Mouse (Mus musculus) thymus, adult 2 months (tissue): ENCODE data around the gene Sema3a. TPM values are rescaled to one million over a fixed set of nuclear protein-coding genes. Genes with fewer than 3 reads are reported as not detected.

Experiments
- DNase-seq: peaks from one replicate; pipeline ENCODE4 v3.0.0; 2021
- H3K27ac ChIP-seq: fragments of 200-500 bp; 2 replicates; pipeline ENCODE4 v1.5.1; 2012; ENCODE audit warnings: low read length, control low read depth; ENCODE audit not compliant: control insufficient read depth, insufficient read depth
- H3K27me3 ChIP-seq: fragments of 200-500 bp; 2 replicates; pipeline ENCODE4 v1.6.1; 2012; ENCODE audit warnings: mild to moderate bottlenecking, low read length, moderate library complexity, mixed read lengths; ENCODE audit not compliant: control insufficient read depth, insufficient read depth
- H3K36me3 ChIP-seq: fragments of 200-500 bp; 2 replicates; pipeline ENCODE4 v1.6.1; 2012; ENCODE audit warnings: mild to moderate bottlenecking, low read length, moderate library complexity; ENCODE audit not compliant: control insufficient read depth, insufficient read depth
- H3K4me1 ChIP-seq: fragments of 200-500 bp; replicated peaks from 2 replicates; pipeline ENCODE4 v1.6.1; 2012; ENCODE audit warnings: low read length; ENCODE audit not compliant: control insufficient read depth, insufficient read depth
- H3K4me3 ChIP-seq: fragments of 200-500 bp; 2 replicates; pipeline ENCODE4 v1.5.1; 2012; ENCODE audit warnings: mild to moderate bottlenecking, low read length, control low read depth, moderate library complexity; ENCODE audit not compliant: control insufficient read depth, insufficient read depth
- CTCF ChIP-seq: fragments of 200-500 bp; IDR thresholded peaks from 2 replicates; pipeline ENCODE4 v1.5.1; 2012; ENCODE audit warnings: mild to moderate bottlenecking, control low read depth, low read length, moderate library complexity, borderline replicate concordance; ENCODE audit not compliant: control insufficient read depth, poor library complexity, insufficient read depth; ENCODE audit errors: extremely low read depth
- POLR2A ChIP-seq: fragments of 200-500 bp; IDR thresholded peaks from 2 replicates; pipeline ENCODE4 v1.6.1; 2012; ENCODE audit warnings: mild to moderate bottlenecking, low read length, control low read depth, moderate library complexity; ENCODE audit not compliant: control insufficient read depth, poor library complexity, insufficient read depth; ENCODE audit errors: extremely low read depth
- WGBS: fragments of 180-500 bp; shearing (Covaris S2); methylation state at CpG from one replicate; pipeline ENCODE4 v1.1.7; 2018; 5-methylcytosine and 5-hydroxymethylcytosine counted together
- polyA plus RNA-seq: library from polyadenylated mRNA; depleted of rRNA; stranded (reverse); fragments of >200 nt; gene quantifications from 2 replicates; pipeline ENCODE4 v1.2.3, GENCODE M21; 2012

The Sema3a gene
- polyA plus RNA-seq, 1 experiment: 0.34 TPM

DNA sequence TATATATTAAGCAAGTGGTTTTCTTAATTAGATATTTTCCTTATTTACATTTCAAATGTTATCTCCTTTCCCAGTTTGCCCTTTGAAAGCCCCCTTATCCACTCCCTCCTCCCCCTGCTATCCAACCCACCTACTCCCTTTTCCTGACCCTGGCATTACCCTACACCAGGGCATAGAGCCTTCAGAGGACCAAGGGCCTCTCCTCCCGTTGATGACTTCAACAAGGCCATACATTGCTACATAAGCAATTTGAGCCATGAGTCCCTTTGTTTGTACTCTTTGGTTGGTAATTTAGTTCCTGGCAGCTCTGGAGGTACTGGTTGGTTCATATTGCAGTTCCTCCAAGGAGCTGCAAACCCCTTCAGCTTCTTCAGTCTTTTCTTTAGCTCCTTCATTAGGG lies 227.8 kb downstream of the Sema3a start:
- no peak for DNase-seq
- H3K27ac ChIP-seq: no peak overlapping the region
- WGBS: 81% methylated on average over 1 of the region's 1 CpGs

GRCm38 (mm10) chr5:13353539-13353938 lies 228.3 kb downstream of the Sema3a start:
- H3K4me1 ChIP-seq: no peaks in the 10 kb centered on the region
- no peak for TF ChIP-seq POLR2A
- TF ChIP-seq CTCF: no peak
- H3K4me3 ChIP-seq: no peak overlapping the region
- no peaks in the 10 kb centered on the region for H3K36me3 ChIP-seq
- no peak for DNase-seq
- no peak overlapping the region for H3K27ac ChIP-seq
- 95% methylated on average over 1 of the region's 1 CpGs for WGBS
- H3K27me3 ChIP-seq: no peaks in the 10 kb centered on the region

More for the DNA sequence above, 227.8 kb downstream of the Sema3a start:
- no peaks in the 10 kb centered on the region for H3K4me1 ChIP-seq
- TF ChIP-seq POLR2A (no peak), CTCF (no peak)
- no peak overlapping the region for H3K4me3 ChIP-seq
- H3K36me3 ChIP-seq: no peaks in the 10 kb centered on the region
- no peaks in the 10 kb centered on the region for H3K27me3 ChIP-seq

GRCm38 (mm10) chr5:13354913-13355312 lies 229.7 kb downstream of the Sema3a start:
- H3K4me3 ChIP-seq: no peak overlapping the region
- 94% methylated on average over 1 of the region's 1 CpGs for WGBS
- H3K27me3 ChIP-seq: no peaks in the 10 kb centered on the region
- no peak for DNase-seq
- TF ChIP-seq CTCF (no peak), POLR2A (no peak)
- H3K4me1 ChIP-seq: no peaks in the 10 kb centered on the region
- H3K36me3 ChIP-seq: no peaks in the 10 kb centered on the region
- H3K27ac ChIP-seq: no peak overlapping the region

- Histone ChIP-seq H3K36me3 (no peaks in the 10 kb centered on the region), H3K4me1 (no peaks in the 10 kb centered on the region), H3K4me3 (no peak overlapping the region), H3K27me3 (no peaks in the 10 kb centered on the region), H3K27ac (no peak overlapping the region)
- WGBS: 41% methylated on average over 4 of the region's 4 CpGs
- TF ChIP-seq CTCF (no peak), POLR2A (no peak)
- DNase-seq: no peak
These were observed 233.6 kb downstream of the Sema3a start for GRCm38 (mm10) chr5:13358770-13359169.

DNA sequence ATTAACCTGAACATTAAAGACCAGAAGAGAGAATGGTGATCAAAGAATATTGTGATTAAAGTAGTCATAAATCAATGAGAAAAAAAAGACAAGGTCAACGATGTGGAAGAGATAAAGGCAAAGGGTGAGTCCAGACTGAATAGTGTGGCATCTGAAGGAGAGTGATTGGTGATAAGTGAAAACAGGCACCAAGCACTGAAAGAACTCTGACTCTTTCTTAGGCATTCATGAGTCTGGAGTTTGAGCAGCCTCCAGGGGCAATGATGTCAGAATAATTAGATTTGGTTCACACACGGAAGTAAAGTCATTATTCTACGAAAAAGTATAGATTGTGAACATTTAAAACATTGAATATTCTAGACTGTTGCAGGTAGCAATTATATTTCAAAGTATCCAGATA lies 235.5 kb downstream of the Sema3a start:
- WGBS: 91% methylated on average over 3 of the region's 3 CpGs

GRCm38 (mm10) chr5:13365108-13365507 lies 239.9 kb downstream of the Sema3a start:
- no peak for DNase-seq
- TF ChIP-seq CTCF (no peak), POLR2A (no peak)
- WGBS: 84% methylated on average over 2 of the region's 2 CpGs
- H3K4me1 ChIP-seq: no peaks in the 10 kb centered on the region
- H3K27me3 ChIP-seq: no peaks in the 10 kb centered on the region
- no peaks in the 10 kb centered on the region for H3K36me3 ChIP-seq
- no peak overlapping the region for H3K27ac ChIP-seq
- no peak overlapping the region for H3K4me3 ChIP-seq

More for the DNA sequence above, 235.5 kb downstream of the Sema3a start:
- no peak overlapping the region for H3K4me3 ChIP-seq
- no peaks in the 10 kb centered on the region for H3K36me3 ChIP-seq
- TF ChIP-seq CTCF (no peak), POLR2A (no peak)
- no peaks in the 10 kb centered on the region for H3K4me1 ChIP-seq
- no peak for DNase-seq
- H3K27me3 ChIP-seq: no peaks in the 10 kb centered on the region
- no peak overlapping the region for H3K27ac ChIP-seq

- DNase-seq: no peak
- TF ChIP-seq POLR2A (no peak), CTCF (no peak)
- Histone ChIP-seq H3K4me3 (no peak overlapping the region), H3K36me3 (no peaks in the 10 kb centered on the region), H3K4me1 (no peaks in the 10 kb centered on the region), H3K27me3 (no peaks in the 10 kb centered on the region), H3K27ac (no peak overlapping the region)
- 94% methylated on average over 4 of the region's 4 CpGs for WGBS
These were observed 254.0 kb downstream of the Sema3a start for GRCm38 (mm10) chr5:13379223-13379622.
